Mouse (Mus musculus) intestine, embryonic 15.5 days (tissue): ENCODE data around the gene Tarbp2. TPM values are rescaled to one million over a fixed set of nuclear protein-coding genes. Genes with fewer than 3 reads are reported as not detected.

Experiments
- ATAC-seq: fragments of 200-750 bp; cut with Nextera tagmentation; 2 replicates; pipeline ENCODE4 v1.8.0; 2017; ENCODE audit warnings: moderate TSS enrichment, moderate library complexity
- H3K27ac ChIP-seq: fragments of 300-500 bp; sonication (generic); 2 replicates; pipeline ENCODE4 v1.5.1; 2015; ENCODE audit warnings: mild to moderate bottlenecking, inconsistent platforms
- H3K27me3 ChIP-seq: fragments of 300-500 bp; sonication (generic); replicated peaks from 2 replicates; pipeline ENCODE4 v1.6.1; 2015; ENCODE audit warnings: inconsistent platforms
- H3K36me3 ChIP-seq: fragments of 300-500 bp; sonication (generic); 2 replicates; pipeline ENCODE4 v1.6.1; 2015; ENCODE audit warnings: inconsistent platforms
- H3K4me1 ChIP-seq: fragments of 300-500 bp; sonication (generic); replicated peaks from 2 replicates; pipeline ENCODE4 v1.6.1; 2015; ENCODE audit warnings: inconsistent platforms
- H3K4me2 ChIP-seq: fragments of 300-500 bp; sonication (generic); replicated peaks from 2 replicates; pipeline ENCODE4 v1.6.1; 2015; ENCODE audit warnings: mild to moderate bottlenecking, inconsistent platforms
- H3K4me3 ChIP-seq: fragments of 300-500 bp; sonication (generic); replicated peaks from 2 replicates; pipeline ENCODE4 v1.5.1; 2015; ENCODE audit warnings: inconsistent platforms
- H3K9ac ChIP-seq: fragments of 300-500 bp; sonication (generic); 2 replicates; pipeline ENCODE4 v1.6.1; 2015; ENCODE audit warnings: inconsistent platforms
- H3K9me3 ChIP-seq: fragments of 300-500 bp; sonication (generic); 2 replicates; pipeline ENCODE4 v1.6.1; 2016; ENCODE audit warnings: inconsistent platforms
- WGBS: fragments of 180-500 bp; shearing (Covaris S2); methylation state at CpG from one replicate; pipeline ENCODE4 v1.1.7; 2015; 5-methylcytosine and 5-hydroxymethylcytosine counted together
- polyA plus RNA-seq: library from polyadenylated mRNA; unstranded; fragments of >200 nt; fragmentation: Nextera tagmentation; extraction: Ambion mirVana; gene quantifications from 2 replicates; pipeline ENCODE4 v1.2.1, GENCODE M21; 2015

Tarbp2 gene
- polyA plus RNA-seq, 1 experiment from 2014 or later: 94.1 TPM

- 0 out of 2 replicates have a peak, but pooled peaks cover under 1% of the 10 kb centered on the region for H3K36me3 ChIP-seq
- H3K4me3 ChIP-seq: no peak overlapping the region
- no peaks in the 10 kb centered on the region for H3K9me3 ChIP-seq
- H3K27ac ChIP-seq: no peak overlapping the region
- no peak overlapping the region for H3K4me2 ChIP-seq
- no peaks in the 10 kb centered on the region for H3K27me3 ChIP-seq
- 69% methylated on average over 2 of the region's 2 CpGs for whole genome bisulfite sequencing
- H3K9ac ChIP-seq: no peak overlapping the region
- no peak for ATAC-seq
- H3K4me1 ChIP-seq: no peaks in the 10 kb centered on the region
Observed at GRCm38 (mm10) chr15:102567849-102568248, 49.9 kb downstream of the Tarbp2 start.

- no peak overlapping the region for H3K4me2 ChIP-seq
- H3K27me3 ChIP-seq: no peaks in the 10 kb centered on the region
- H3K27ac ChIP-seq: no peak overlapping the region
- no peaks in the 10 kb centered on the region for H3K9me3 ChIP-seq
- H3K4me3 ChIP-seq: no peak overlapping the region
- H3K36me3 ChIP-seq: no peaks in the 10 kb centered on the region
- no peak for ATAC-seq
- no peaks in the 10 kb centered on the region for H3K4me1 ChIP-seq
- 57% methylated on average over 3 of the region's 3 CpGs for WGBS
- no peak overlapping the region for H3K9ac ChIP-seq
Observed at GRCm38 (mm10) chr15:102572081-102572480, 54.1 kb downstream of the Tarbp2 start.

Other genes starting within 250 kb of the Tarbp2 start
- gene Gm9918, start 247.6 kb upstream of the Tarbp2 start, polyA plus RNA-seq: 0.08 and 0.14 TPM in 2 replicates
- gene Mfsd5, start 238.7 kb upstream of the Tarbp2 start, polyA plus RNA-seq: 66.2 and 67.9 TPM in 2 replicates
- 18.3 and 19.7 TPM in 2 replicates for gene Espl1, start 221.9 kb upstream of the Tarbp2 start, polyA plus RNA-seq
- gene Pfdn5, start 192.1 kb upstream of the Tarbp2 start, polyA plus RNA-seq: 306 and 309 TPM in 2 replicates
- gene Myg1, start 186.5 kb upstream of the Tarbp2 start, polyA plus RNA-seq: 77.8 and 88.4 TPM in 2 replicates
- gene Aaas, start 167.4 kb upstream of the Tarbp2 start, polyA plus RNA-seq: 58.2 and 62.7 TPM in 2 replicates
- 0.59 and 0.68 TPM in 2 replicates for gene Sp7, start 151.0 kb upstream of the Tarbp2 start, polyA plus RNA-seq
- 9.0 and 9.6 TPM in 2 replicates for gene Sp1, start 112.0 kb upstream of the Tarbp2 start, polyA plus RNA-seq
- 0.54 and 1.2 TPM in 2 replicates for gene Amhr2, start 72.8 kb upstream of the Tarbp2 start, polyA plus RNA-seq
- 140 and 141 TPM in 2 replicates for gene Prr13, start 59.2 kb upstream of the Tarbp2 start, polyA plus RNA-seq
- 178 and 182 TPM in 2 replicates for gene Pcbp2, start 47.7 kb upstream of the Tarbp2 start, polyA plus RNA-seq
- 5.4 TPM in 1 of 2 replicates, not detected in the other for gene Gm10337, start 14.5 kb upstream of the Tarbp2 start, polyA plus RNA-seq
- gene Map3k12, start 1.1 kb upstream of the Tarbp2 start, polyA plus RNA-seq: 10.8 and 11.0 TPM in 2 replicates
- gene Npff, start 6.8 kb downstream of the Tarbp2 start, polyA plus RNA-seq: 1.3 and 1.6 TPM in 2 replicates
- 0.57 TPM in 1 of 2 replicates, not detected in the other for gene Gm28047, start 106.9 kb downstream of the Tarbp2 start, polyA plus RNA-seq
- gene Atf7, start 107.3 kb downstream of the Tarbp2 start, polyA plus RNA-seq: 25.9 and 31.8 TPM in 2 replicates
- 68.2 and 73.2 TPM in 2 replicates for gene Atp5g2, start 154.2 kb downstream of the Tarbp2 start, polyA plus RNA-seq
- gene Calcoco1, start 204.0 kb downstream of the Tarbp2 start, polyA plus RNA-seq: 27.7 and 28.5 TPM in 2 replicates